Mouse (Mus musculus) ES-E14 (cell line): Measurements from ENCODE around the gene Krtap5-1.
"Not testable (repeated sequence)": the region's sequence is repeated elsewhere in the genome, so short reads cannot be mapped to it uniquely, and the experiment has no call there.

ENCODE experiments used
- HCFC1 ChIP-seq: IDR thresholded peaks from 2 replicates; pipeline ENCODE4 v1.6.1; 2012; ENCODE audit warnings: low read length, inconsistent platforms, borderline replicate concordance; ENCODE audit not compliant: insufficient read depth
- MAFK ChIP-seq: IDR thresholded peaks from 2 replicates; pipeline ENCODE4 v1.6.1; 2014; ENCODE audit warnings: mild to moderate bottlenecking, low read depth, low read length, inconsistent platforms; ENCODE audit not compliant: insufficient read depth
- ZC3H11A ChIP-seq: IDR thresholded peaks from 2 replicates; pipeline ENCODE4 v1.6.1; 2012; ENCODE audit warnings: low read depth, mild to moderate bottlenecking, inconsistent platforms, low read length, borderline replicate concordance
- ZNF384 ChIP-seq: IDR thresholded peaks from 2 replicates; pipeline ENCODE4 v1.6.1; 2012; ENCODE audit warnings: low read depth, low read length, inconsistent platforms

- not testable (repeated sequence) for TF ChIP-seq MAFK, ZNF384, ZC3H11A, HCFC1
Observed at GRCm38 (mm10) chr7:142293851-142294250, 3.1 kb downstream of the Krtap5-1 start.
